Mouse (Mus musculus) adrenal gland, postnatal 25 days (tissue): ENCODE data around the gene Wdfy3. TPM values are rescaled to one million over a fixed set of nuclear protein-coding genes. Genes with fewer than 3 reads are reported as not detected.
"Not testable (repeated sequence)": the region's sequence is repeated elsewhere in the genome, so short reads cannot be mapped to it uniquely, and the experiment has no call there.

Experiments used
- DNase-seq: peaks from one replicate; pipeline ENCODE4 v3.0.0; 2021; ENCODE audit warnings: mixed read lengths
- long read RNA-seq: library from polyadenylated mRNA; stranded (forward); transcript quantifications from one replicate; pipeline ENCODE4 v2.0.0, GENCODE M21; 2021
- total RNA-seq: library from RNA; stranded (reverse); gene quantifications from 2 replicates; pipeline ENCODE4 v1.2.3, GENCODE M21; 2021

Wdfy3 gene
- 49.6 and 54.3 TPM in 2 replicates for total RNA-seq
- long read RNA-seq, partial matches to known transcripts: 0 of 3 reads
- long read RNA-seq, other reads (novel, unspliced or antisense): 2 of 3 reads

DNA sequence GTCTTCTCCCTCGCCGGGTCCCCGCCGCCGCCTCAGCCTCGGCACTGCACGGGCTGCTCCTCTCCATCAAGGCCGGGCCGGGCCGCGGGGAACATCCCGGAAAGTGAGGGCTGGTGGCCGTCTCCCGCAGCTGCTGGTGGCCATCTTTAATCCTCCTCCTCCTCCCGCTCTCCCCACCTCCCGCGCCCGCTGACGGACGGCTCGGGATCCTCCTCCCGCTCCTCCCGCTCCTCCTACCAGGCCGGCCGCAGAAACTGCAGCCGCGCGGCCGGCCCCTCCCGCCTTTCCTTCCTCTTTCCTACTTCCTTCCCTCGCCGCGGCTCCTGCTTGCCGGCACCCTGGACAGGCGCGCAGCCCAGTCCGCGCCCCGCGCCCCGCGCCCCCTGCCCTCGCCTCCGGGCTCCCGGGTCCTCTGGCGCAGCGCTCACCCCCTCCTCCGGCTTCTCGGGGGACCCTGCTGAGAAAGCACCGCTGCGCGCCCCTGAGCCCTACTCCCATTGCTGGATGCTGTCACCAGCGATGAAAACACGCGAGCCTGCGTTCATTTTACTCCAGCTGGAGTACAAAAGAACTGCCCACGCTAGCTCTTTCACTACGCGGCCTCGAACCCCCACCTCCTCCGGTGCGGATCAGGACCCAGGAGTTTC, at the start of gene Wdfy3:
TSS of gene Wdfy3 (minus strand) at position 155 of the 647 bp plus-strand sequence.
- peak; percentile 92 for DNase-seq

DNA sequence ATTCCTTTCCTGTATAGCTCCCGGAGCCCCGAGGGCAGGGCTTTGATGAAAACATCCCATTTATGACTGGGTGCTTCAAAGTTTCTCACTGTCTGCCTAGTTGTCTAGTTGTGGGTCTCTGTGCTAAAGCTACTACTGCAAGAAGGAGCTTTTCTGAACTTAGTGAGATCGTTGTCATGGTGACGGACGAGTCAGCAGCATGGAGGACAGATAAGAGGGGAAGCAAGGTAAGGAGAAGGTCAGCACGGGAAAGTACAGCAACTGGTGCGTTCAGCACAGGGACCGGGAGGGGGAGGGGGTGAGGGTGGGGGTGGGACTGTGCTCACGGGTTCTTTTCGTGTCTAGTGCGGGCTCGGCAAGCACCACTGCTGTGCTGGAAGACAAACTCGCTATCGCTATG, 43.3 kb upstream of the Wdfy3 start:
- peak; percentile 37 for DNase-seq

DNA sequence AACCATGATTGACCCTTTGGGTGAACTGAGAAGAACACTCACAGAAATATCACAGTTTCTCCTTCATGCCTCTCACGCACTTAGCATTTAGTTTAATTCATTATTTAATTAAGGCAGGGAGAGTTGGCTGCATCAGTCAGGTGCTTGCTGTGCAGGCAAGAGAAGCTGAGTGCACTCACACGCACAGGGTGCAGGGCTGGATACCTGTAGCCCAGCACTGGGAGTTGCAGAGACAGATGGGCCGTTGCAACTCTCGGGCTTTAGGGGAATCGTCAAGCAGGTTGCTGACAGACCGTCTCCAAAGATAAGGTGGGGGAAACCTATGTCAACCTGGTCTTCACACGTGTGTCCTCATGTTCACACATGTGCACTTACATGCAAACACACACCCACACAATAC, 42.3 kb upstream of the Wdfy3 start:
- no peak for DNase-seq

DNA sequence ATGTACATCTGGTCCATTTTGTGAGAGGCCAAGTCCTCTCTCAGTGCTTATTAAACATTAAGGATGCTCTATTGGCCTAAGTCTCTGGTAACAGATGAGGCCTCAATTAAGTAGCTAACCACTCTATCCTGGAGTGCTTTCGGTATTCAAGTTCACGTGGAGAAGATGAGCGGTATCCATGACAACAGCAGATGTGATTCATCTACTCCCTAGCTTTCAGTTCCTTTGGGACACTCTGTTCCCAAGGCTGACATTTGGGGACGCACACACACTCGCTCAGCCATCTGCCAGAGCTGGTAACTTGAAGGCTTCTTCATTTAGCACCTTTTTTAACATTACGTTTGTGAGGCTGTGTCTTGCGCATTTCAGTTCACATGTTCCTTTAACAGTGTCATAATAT, 40.3 kb upstream of the Wdfy3 start:
- DNase-seq: no peak

- DNase-seq: no peak
These were observed 36.2 kb upstream of the Wdfy3 start for GRCm38 (mm10) chr5:102105919-102106318.

GRCm38 (mm10) chr5:102101815-102102214, 32.1 kb upstream of the Wdfy3 start:
- not testable (repeated sequence) for DNase-seq

GRCm38 (mm10) chr5:102100246-102101241, 30.8 kb upstream of the Wdfy3 start:
- no peak for DNase-seq

DNA sequence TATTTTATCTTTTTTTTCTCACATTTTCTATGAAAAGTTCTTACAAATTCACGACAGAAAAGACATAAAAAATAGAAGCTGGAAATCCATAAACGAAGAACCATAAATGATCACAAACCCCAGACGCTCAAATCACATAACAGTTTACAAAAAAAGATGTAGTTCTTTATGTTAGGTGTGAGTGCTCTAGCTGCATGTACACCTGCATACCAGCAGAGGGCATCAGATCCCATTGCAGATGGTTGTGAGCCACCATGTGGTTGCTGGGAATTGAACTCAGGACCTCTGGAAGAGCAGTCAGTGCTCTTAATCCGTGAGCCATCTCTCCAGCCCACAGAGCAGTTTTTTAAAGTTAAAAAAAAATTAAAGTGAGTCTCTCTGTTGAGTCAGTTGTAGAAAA, 25.9 kb upstream of the Wdfy3 start:
- no peak for DNase-seq

- no peak for DNase-seq
These were observed 21.0 kb upstream of the Wdfy3 start for GRCm38 (mm10) chr5:102090686-102091085.

GRCm38 (mm10) chr5:102084737-102085705, 15.3 kb upstream of the Wdfy3 start:
- no peak for DNase-seq

DNA sequence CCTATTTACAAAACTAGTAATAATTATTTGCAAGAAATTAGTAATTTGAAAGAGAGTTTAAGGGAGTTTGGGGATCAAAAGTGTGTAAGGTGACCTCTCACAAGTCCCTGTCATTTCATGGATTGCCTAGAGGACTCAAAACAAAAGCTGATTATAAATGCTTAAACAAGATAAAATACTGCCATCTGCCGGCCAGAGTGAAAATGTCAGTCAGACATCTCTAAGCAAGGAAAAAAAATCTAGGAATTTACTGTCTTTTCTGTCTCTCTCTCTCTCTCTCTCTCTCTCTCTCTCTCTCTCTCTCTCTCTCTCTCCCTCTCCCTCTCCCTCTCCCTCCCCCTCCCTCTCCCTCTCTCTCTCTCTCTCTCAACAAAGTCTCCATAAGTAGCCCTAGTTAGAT, 4.4 kb upstream of the Wdfy3 start:
- peak; percentile 60 for DNase-seq

DNA sequence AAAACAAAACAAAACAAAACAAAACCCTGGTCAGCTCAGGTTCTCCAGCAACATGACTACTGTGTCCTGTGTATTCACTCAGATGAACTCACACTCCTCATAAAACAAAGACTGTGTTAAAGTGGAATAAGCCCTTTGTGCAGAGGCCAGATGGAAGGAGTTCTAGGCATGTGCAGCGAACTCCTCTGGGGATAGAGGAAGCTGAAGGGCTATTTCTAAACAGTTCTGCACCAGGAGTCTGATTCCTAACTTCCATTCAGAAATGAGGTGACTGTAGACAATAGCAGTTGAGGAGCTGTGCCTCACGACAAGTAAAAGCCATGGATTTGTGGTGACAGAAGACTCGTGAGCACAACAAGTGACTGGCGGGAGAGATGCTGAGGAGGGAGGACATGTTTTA, 2.3 kb upstream of the Wdfy3 start:
- no peak for DNase-seq

DNA sequence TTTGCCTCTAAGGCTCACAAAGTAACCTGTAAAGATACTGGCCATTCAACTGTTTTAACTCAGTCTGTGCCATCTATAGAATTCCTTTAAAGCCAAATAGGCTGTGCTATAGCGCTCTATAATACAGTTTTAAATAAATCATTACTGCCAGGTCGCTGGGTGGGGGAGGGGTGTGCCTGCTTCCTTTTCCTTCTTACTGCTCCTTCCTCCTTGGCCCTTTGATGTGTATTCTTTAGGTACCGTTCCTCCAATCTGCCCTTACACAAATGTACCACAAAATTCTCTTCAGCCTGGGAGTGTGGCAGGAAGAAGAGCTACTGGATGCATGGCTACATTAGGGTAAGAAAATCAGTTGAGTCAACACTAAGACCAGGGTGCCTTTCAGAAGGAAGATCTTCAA, 1.5 kb upstream of the Wdfy3 start:
- DNase-seq: no peak

DNA sequence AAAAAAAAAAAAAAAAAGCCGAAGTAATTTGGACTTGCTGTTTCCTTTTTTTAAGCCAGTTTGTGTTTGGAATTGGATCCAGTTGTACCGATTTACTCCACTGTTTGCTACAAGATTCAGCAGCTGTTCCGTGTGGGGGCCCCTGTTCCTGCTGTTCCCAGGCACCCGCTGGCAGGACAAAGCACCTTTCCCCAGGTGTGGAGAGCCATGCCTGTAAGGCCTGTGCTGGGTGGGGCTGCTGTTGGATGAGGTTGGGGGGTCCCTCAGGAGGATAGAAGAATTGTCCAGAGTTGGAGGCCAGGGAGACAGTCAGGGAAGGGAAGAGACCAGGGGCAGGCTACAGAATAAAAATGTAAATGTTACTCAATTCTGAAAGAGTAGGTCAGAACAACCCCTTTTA, 1.1 kb upstream of the Wdfy3 start:
- no peak for DNase-seq

DNA sequence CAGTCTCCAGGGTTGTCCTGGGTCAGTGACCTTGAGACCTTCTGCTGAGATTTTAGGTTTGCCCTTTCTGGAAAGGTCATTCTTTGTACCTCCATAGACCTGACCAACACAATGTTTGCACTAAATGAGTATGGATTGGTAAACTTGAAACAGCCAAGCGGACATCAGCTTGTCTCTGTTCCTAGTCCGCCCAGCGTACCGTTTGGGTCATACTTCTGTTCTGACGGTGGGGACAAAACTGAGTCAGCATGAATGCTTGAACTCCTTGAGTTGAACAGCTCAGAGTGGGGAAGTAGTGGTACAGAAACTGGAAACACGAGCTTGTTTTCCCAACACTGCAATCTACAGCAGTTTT, 670 bp upstream of the Wdfy3 start:
- no peak for DNase-seq

- peak; percentile 72 for DNase-seq
These were observed 512 bp downstream of the Wdfy3 start for GRCm38 (mm10) chr5:102069051-102069766.

DNA sequence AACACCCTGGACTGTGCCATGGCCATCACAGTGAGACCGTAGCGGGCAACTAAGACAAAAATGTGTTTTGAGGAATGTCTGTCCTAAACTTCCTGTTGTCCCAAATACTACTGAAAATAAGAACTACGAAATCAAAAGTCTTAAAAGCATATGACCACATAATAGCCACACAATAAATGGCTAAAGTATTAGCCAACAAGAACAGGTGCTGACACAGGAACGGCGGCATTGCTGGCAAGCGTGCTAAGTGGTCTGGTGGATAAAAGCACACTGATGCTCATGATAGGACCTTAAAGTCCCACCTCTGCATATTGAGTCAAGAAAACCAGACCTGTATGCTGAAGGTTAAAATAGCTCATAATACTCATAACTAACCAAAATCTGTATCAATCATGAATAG, 3.3 kb downstream of the Wdfy3 start:
- no peak for DNase-seq

DNA sequence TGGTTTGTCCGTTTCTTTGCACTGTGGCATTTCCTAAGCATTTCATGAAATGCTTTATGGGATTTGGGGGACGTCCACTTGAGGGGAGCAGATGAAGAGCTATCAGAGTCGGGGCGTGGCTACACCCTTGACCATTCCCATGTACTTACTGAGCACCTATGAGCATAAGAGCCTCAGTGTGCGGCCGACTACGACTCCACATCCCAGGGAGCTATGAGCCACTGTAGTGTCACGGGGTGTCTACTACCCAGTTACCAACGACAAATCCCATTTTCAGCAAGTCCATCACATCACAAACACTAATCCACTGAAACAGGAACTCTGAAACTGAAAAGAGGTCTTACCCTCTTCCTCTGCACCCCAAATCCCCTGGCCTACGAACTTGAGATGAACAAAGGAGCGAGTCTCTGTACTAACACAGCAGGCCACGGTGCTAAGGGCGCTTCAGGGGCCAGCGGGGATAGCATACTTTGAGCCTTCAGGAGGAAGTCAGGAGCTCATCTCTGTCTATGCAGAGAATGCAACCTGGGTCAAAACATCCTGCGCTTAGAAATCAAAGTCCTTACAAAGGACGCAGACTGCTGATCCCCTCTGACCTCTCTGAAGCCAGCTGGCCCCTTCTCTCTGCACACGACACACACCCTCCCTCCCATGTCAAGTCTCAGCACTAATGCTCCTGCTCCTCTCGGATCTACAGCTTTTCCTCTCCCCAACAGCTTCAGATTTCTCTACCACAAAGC, 6.5 kb downstream of the Wdfy3 start:
- DNase-seq: no peak

GRCm38 (mm10) chr5:102061816-102062215, 7.9 kb downstream of the Wdfy3 start:
- DNase-seq: no peak

- DNase-seq: no peak
These were observed 13.8 kb downstream of the Wdfy3 start for GRCm38 (mm10) chr5:102055946-102056345.

DNA sequence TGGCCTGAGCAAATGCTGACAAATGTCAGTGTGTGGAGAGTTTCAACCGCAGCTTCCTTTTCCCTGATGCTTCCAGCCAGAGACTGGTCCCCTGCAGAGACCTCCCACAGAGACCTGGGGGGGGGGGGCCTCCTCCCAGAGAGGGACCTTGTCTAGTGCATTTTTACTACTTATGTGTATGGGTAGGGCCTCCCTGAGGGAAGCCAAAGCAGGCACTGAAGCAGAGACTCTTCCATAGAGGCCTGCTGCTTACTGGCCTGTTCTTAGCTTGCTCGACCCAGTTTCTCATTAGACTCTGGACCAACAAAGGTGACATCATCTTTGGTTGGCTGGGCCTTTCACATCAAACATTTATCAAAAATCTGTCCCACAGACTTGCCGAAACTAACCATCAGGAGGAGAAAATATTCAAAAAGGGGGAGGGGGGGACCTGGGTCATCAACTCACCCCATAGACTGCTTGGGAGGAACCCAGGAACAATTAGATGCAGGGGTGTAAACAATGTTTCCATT, 14.5 kb downstream of the Wdfy3 start:
- no peak for DNase-seq
